Comparison of ENCODE assay signal across 31 mouse cellular contexts in genomic region chr11:75871688-75872087, GRCm38 (mm10).
DNase-seq lines count a peak whose midpoint lies in the region; ATAC-seq and TF ChIP-seq lines count a peak whose summit lies in the region.
"Had no signal": no experiment of that assay in that cellular context is flagged by ENCODE, and none has a peak within 500 bp of the region (broad histone marks: within the 10 kb centered on the region; RNA-seq: fewer than 3 reads in every experiment).

No protein-coding gene starts in this region.

- no peak overlapping the region for H3K4me3 ChIP-seq in layer of hippocampus, adult 2 months
- H3K4me3 ChIP-seq in hindbrain, embryonic 13.5 days = no peak overlapping the region
- H3K4me3 ChIP-seq: embryonic facial prominence, embryonic 12.5 days; gastrocnemius, adult 2 months; heart, adult 2 months; heart, embryonic 13.5 days; hindbrain, embryonic 15.5 days; kidney, embryonic 15.5 days; limb, embryonic 10.5 days; limb, embryonic 15.5 days; liver, embryonic 13.5 days; megakaryocyte, embryonic 14.5 days had no signal

- ATAC-seq in hindbrain, embryonic 13.5 days (ENCODE audit: low FRiP score) = no peak
- ATAC-seq: forebrain, embryonic 14.5 days; inflammation-experienced regulatory T-cells, adult 6 months; lung, postnatal 0 days; midbrain, embryonic 16.5 days; Patski had no signal

- peak overlapping the region; percentile 80; the same call in 1 of the 2 replicates for H3K27ac ChIP-seq in layer of hippocampus, adult 2 months
- no peak overlapping the region for H3K27ac ChIP-seq in hindbrain, embryonic 13.5 days
- H3K27ac ChIP-seq: embryonic facial prominence, embryonic 12.5 days; gastrocnemius, adult 2 months; heart, adult 2 months; heart, embryonic 13.5 days; kidney, embryonic 15.5 days; limb, embryonic 10.5 days; limb, embryonic 15.5 days; liver, embryonic 13.5 days had no signal

- DNase-seq in layer of hippocampus, adult 2 months (ENCODE audit: low spot score in 2 of 2) = no peak
- DNase-seq in layer of hippocampus, adult 18-20 months (ENCODE audit: low spot score in 2 of 2) = no peak
- DNase-seq in cerebellum, adult 11 months = peak; percentile 47
- peak; percentile 68 for DNase-seq in cerebellum, adult 9-10 months
- peak; percentile 48 to 53 for DNase-seq in cerebellum, postnatal 36 days
- DNase-seq in adrenal gland, postnatal 36 days = no peak
- DNase-seq: adrenal gland, postnatal 10 days; gastrocnemius, adult 2 months; heart, adult 2 months; heart, postnatal 10 days; kidney, adult 11 months; kidney, postnatal 25 days; liver, embryonic 13.5 days; lung, adult 18-20 months; lung, postnatal 4 days; right cerebral cortex, postnatal 25 days; thymus, postnatal 25 days had no signal

- no peak overlapping the region for H3K9ac ChIP-seq in hindbrain, embryonic 13.5 days
- H3K9ac ChIP-seq: embryonic facial prominence, embryonic 12.5 days; heart, embryonic 13.5 days; hindbrain, embryonic 15.5 days; kidney, embryonic 15.5 days; limb, embryonic 15.5 days; liver, embryonic 13.5 days had no signal

- no peak overlapping the region for H3K4me2 ChIP-seq in hindbrain, embryonic 13.5 days
- H3K4me2 ChIP-seq: embryonic facial prominence, embryonic 12.5 days; heart, embryonic 13.5 days; hindbrain, embryonic 15.5 days; kidney, embryonic 15.5 days; limb, embryonic 15.5 days; liver, embryonic 13.5 days had no signal

- no peaks in the 10 kb centered on the region for H3K27me3 ChIP-seq in hindbrain, embryonic 13.5 days
- H3K27me3 ChIP-seq: embryonic facial prominence, embryonic 12.5 days; hindbrain, embryonic 15.5 days; kidney, embryonic 15.5 days; liver, embryonic 13.5 days; Patski had no signal

- peaks cover 35% of the 10 kb centered on the region for H3K4me1 ChIP-seq in hindbrain, embryonic 13.5 days (replicated peaks)

- no peaks in the 10 kb centered on the region for H3K9me3 ChIP-seq in hindbrain, embryonic 13.5 days
- H3K9me3 ChIP-seq: embryonic facial prominence, embryonic 12.5 days; G1E; heart, embryonic 13.5 days; hindbrain, embryonic 15.5 days; kidney, embryonic 15.5 days; limb, embryonic 10.5 days; limb, embryonic 15.5 days; liver, embryonic 13.5 days; megakaryocyte, embryonic 14.5 days had no signal

- 94% methylated on average over 1 of the region's 1 CpGs for WGBS in hindbrain, embryonic 13.5 days

- no peak for TF ChIP-seq CTCF in layer of hippocampus, adult 2 months (conservative IDR thresholded peaks at IDR 0.05)

- no peaks in the 10 kb centered on the region for H3K36me3 ChIP-seq in hindbrain, embryonic 13.5 days
- H3K36me3 ChIP-seq: embryonic facial prominence, embryonic 12.5 days; G1E; heart, embryonic 13.5 days; hindbrain, embryonic 15.5 days; kidney, embryonic 15.5 days; limb, embryonic 10.5 days; limb, embryonic 15.5 days; liver, embryonic 13.5 days had no signal

Comparison
In these comparisons a context has a peak if more than half of its experiments do, and no peak if none do; other contexts are left out.
1. DNase-seq: peak in cerebellum, adult 11 months (single experiment), cerebellum, adult 9-10 months (single experiment) and cerebellum, postnatal 36 days (2 of 2); none in layer of hippocampus, adult 2 months (0 of 2), layer of hippocampus, adult 18-20 months (0 of 2) and adrenal gland, postnatal 36 days (0 of 2).